Mouse (Mus musculus) hindbrain, postnatal 0 days (tissue): ENCODE measurements at regions not wholly inside any gene's neighbourhood (a gene's known extent, or its start where the extent isn't known, plus 50 kb on each side); places are given as distances from the start of the nearest gene placed in this dataset.
A peak's percentile ranks its signal among the peaks of the same experiment; 100 is the strongest.

Experiments used
- ATAC-seq: fragments of 200-750 bp; cut with Nextera tagmentation; 2 replicates; pipeline ENCODE4 v1.8.0; 2017; ENCODE audit warnings: mild to moderate bottlenecking, moderate TSS enrichment, moderate library complexity
- DNase-seq: peaks from one replicate; pipeline ENCODE4 v3.0.0-alpha.2; 2015; ENCODE audit warnings: low spot score
- H3K27ac ChIP-seq: fragments of 300-500 bp; sonication (generic); 2 replicates; pipeline ENCODE4 v1.5.1; 2014; ENCODE audit warnings: mild to moderate bottlenecking
- H3K27me3 ChIP-seq: fragments of 300-500 bp; sonication (generic); 2 replicates; pipeline ENCODE4 v1.6.1; 2014; ENCODE audit warnings: low read length, mixed read lengths; ENCODE audit not compliant: insufficient read depth
- H3K36me3 ChIP-seq: fragments of 300-500 bp; sonication (generic); 2 replicates; pipeline ENCODE4 v1.6.1; 2014; ENCODE audit warnings: low read length, mixed read lengths; ENCODE audit not compliant: insufficient read depth
- H3K4me1 ChIP-seq: fragments of 300-500 bp; sonication (generic); 2 replicates; pipeline ENCODE4 v1.6.1; 2014; ENCODE audit warnings: antibody characterized with exemption, low read length, mixed read lengths; ENCODE audit not compliant: insufficient read depth
- H3K4me2 ChIP-seq: fragments of 300-500 bp; sonication (generic); 2 replicates; pipeline ENCODE4 v1.6.1; 2014; ENCODE audit warnings: low read depth, mild to moderate bottlenecking, low read length, moderate library complexity, mixed read lengths
- H3K4me3 ChIP-seq: fragments of 300-500 bp; sonication (generic); 2 replicates; pipeline ENCODE4 v1.5.1; 2014; ENCODE audit warnings: low read length
- H3K9ac ChIP-seq: fragments of 300-500 bp; sonication (generic); replicated peaks from 2 replicates; pipeline ENCODE4 v1.6.1; 2014; ENCODE audit warnings: mild to moderate bottlenecking, low read length, moderate library complexity, mixed read lengths
- H3K9me3 ChIP-seq: fragments of 300-500 bp; sonication (generic); 2 replicates; pipeline ENCODE4 v1.6.1; 2016; ENCODE audit warnings: low read length, mixed read lengths
- CTCF ChIP-seq: IDR thresholded peaks from 2 replicates; pipeline ENCODE4 v1.5.1; 2016; ENCODE audit warnings: antibody characterized with exemption, control low read depth, low read depth
- WGBS: fragments of 180-500 bp; shearing (Covaris S2); extraction: QIAGEN DNeasy Blood & Tissue Kit; methylation state at CpG from one replicate; pipeline ENCODE4 v1.1.7; 2014; 5-methylcytosine and 5-hydroxymethylcytosine counted together

GRCm38 (mm10) chr1:128692313-128692712, 100.2 kb upstream of the Cxcr4 start:
- no peak overlapping the region for H3K9ac ChIP-seq
- no peaks in the 10 kb centered on the region for H3K9me3 ChIP-seq
- H3K4me1 ChIP-seq, result peaks cover 5% of the 10 kb centered on the region
- no peak overlapping the region for H3K27ac ChIP-seq
- no peaks in the 10 kb centered on the region for H3K27me3 ChIP-seq
- 0 out of 2 replicates have a peak, but pooled peaks have one; percentile 64 for ATAC-seq
- DNase-seq, result peak; percentile 50
- H3K36me3 ChIP-seq, result no peaks in the 10 kb centered on the region
- H3K4me2 ChIP-seq, result no peak overlapping the region
- no peak for TF ChIP-seq CTCF
- no peak overlapping the region for H3K4me3 ChIP-seq
- 15% methylated on average over 8 of the region's 8 CpGs for WGBS

- WGBS, result 15% methylated on average over 9 of the region's 9 CpGs
- TF ChIP-seq CTCF, result no peak
These were observed 95.3 kb upstream of the Cxcr4 start for GRCm38 (mm10) chr1:128687236-128687927.

GRCm38 (mm10) chr1:128685467-128686137, 93.5 kb upstream of the Cxcr4 start:
- DNase-seq (no peak), ATAC-seq (no peak)
- H3K36me3 ChIP-seq, result no peaks in the 10 kb centered on the region
- TF ChIP-seq CTCF, result no peak
- no peaks in the 10 kb centered on the region for H3K27me3 ChIP-seq
- no peaks in the 10 kb centered on the region for H3K4me1 ChIP-seq
- 39% methylated on average over 8 of the region's 8 CpGs for WGBS
- no peak overlapping the region for H3K4me3 ChIP-seq
- no peak overlapping the region for H3K27ac ChIP-seq
- H3K4me2 ChIP-seq, result no peak overlapping the region
- no peaks in the 10 kb centered on the region for H3K9me3 ChIP-seq
- no peak overlapping the region for H3K9ac ChIP-seq

More at GRCm38 (mm10) chr1:128687236-128687927, 95.3 kb upstream of the Cxcr4 start:
- H3K9ac ChIP-seq, result no peak overlapping the region
- peaks cover 4% of the 10 kb centered on the region for H3K4me1 ChIP-seq
- H3K27ac ChIP-seq, result no peak overlapping the region
- no peaks in the 10 kb centered on the region for H3K36me3 ChIP-seq
- no peak overlapping the region for H3K4me3 ChIP-seq
- H3K4me2 ChIP-seq, result no peak overlapping the region
- H3K27me3 ChIP-seq, result no peaks in the 10 kb centered on the region
- DNase-seq (no peak), ATAC-seq (no peak; the same call in 1 of the 2 replicates)
- no peaks in the 10 kb centered on the region for H3K9me3 ChIP-seq

- no peak overlapping the region for H3K27ac ChIP-seq
- peaks cover 13% of the 10 kb centered on the region for H3K4me1 ChIP-seq
- ATAC-seq (no peak), DNase-seq (no peak)
- H3K4me2 ChIP-seq, result no peak overlapping the region
- H3K4me3 ChIP-seq, result no peak overlapping the region
- no peak overlapping the region for H3K9ac ChIP-seq
- no peaks in the 10 kb centered on the region for H3K9me3 ChIP-seq
- H3K36me3 ChIP-seq, result no peaks in the 10 kb centered on the region
- TF ChIP-seq CTCF, result no peak
- H3K27me3 ChIP-seq, result no peaks in the 10 kb centered on the region
- WGBS, result 76% methylated on average over 8 of the region's 8 CpGs
These were observed 90.8 kb upstream of the Cxcr4 start for GRCm38 (mm10) chr1:128682942-128683341.

- H3K4me1 ChIP-seq, result peaks cover 13% of the 10 kb centered on the region
- ATAC-seq (no peak), DNase-seq (no peak)
- H3K27me3 ChIP-seq, result no peaks in the 10 kb centered on the region
- H3K27ac ChIP-seq, result no peak overlapping the region
- no peaks in the 10 kb centered on the region for H3K36me3 ChIP-seq
- H3K9ac ChIP-seq, result no peak overlapping the region
- H3K9me3 ChIP-seq, result no peaks in the 10 kb centered on the region
- 74% methylated on average over 4 of the region's 4 CpGs for WGBS
- H3K4me2 ChIP-seq, result no peak overlapping the region
- no peak overlapping the region for H3K4me3 ChIP-seq
- TF ChIP-seq CTCF, result no peak
These were observed 89.2 kb upstream of the Cxcr4 start for GRCm38 (mm10) chr1:128681261-128681660.

GRCm38 (mm10) chr1:128680538-128680937, 88.4 kb upstream of the Cxcr4 start:
- no peak overlapping the region for H3K4me2 ChIP-seq
- H3K36me3 ChIP-seq, result no peaks in the 10 kb centered on the region
- no peaks in the 10 kb centered on the region for H3K27me3 ChIP-seq
- TF ChIP-seq CTCF, result no peak
- H3K9ac ChIP-seq, result no peak overlapping the region
- H3K27ac ChIP-seq, result no peak overlapping the region
- no peak for ATAC-seq
- 70% methylated on average over 3 of the region's 3 CpGs for WGBS
- DNase-seq, result no peak
- H3K9me3 ChIP-seq, result no peaks in the 10 kb centered on the region
- H3K4me3 ChIP-seq, result no peak overlapping the region
- H3K4me1 ChIP-seq, result peaks cover 13% of the 10 kb centered on the region

GRCm38 (mm10) chr1:128680012-128680411, 87.9 kb upstream of the Cxcr4 start:
- ATAC-seq (no peak), DNase-seq (no peak)
- Histone ChIP-seq H3K9ac (no peak overlapping the region), H3K4me1 (peaks cover 13% of the 10 kb centered on the region), H3K36me3 (no peaks in the 10 kb centered on the region), H3K9me3 (no peaks in the 10 kb centered on the region), H3K27ac (no peak overlapping the region), H3K27me3 (no peaks in the 10 kb centered on the region), H3K4me2 (no peak overlapping the region), H3K4me3 (no peak overlapping the region)
- no peak for TF ChIP-seq CTCF
- WGBS, result 87% methylated on average over 5 of the region's 5 CpGs
